Mouse (Mus musculus) erythroblast, adult 5-6 weeks (primary cell): Measurements from ENCODE around the gene Bcs1l. TPM values are rescaled to one million over a fixed set of nuclear protein-coding genes. Genes with fewer than 3 reads are reported as not detected.

Source experiments
- total RNA-seq, 2 experiments: library from RNA; stranded (forward) in 1 of 2; stranded (reverse) in 1 of 2; fragments of 150-400 nt in 1 of 2; fragments of 200-764, 138-1000 nt in 1 of 2; gene quantifications; 2 replicates each; pipeline versions ENCODE4 v1.2.3 to v1.2.4; 2015 to 2017; ENCODE audit warnings: low replicate concordance in 2 of 2

The Bcs1l gene
- total RNA-seq, 2 experiments from 2014 or later = 0.51 to 0.77 TPM

Other genes starting within 250 kb of the Bcs1l start
- not detected in 2 replicates for gene Catip, start 226.2 kb upstream of the Bcs1l start, total RNA-seq (2015; ENCODE audit: low replicate concordance)
- not detected in 2 replicates for gene Catip, start 226.2 kb upstream of the Bcs1l start, total RNA-seq (2017; ENCODE audit: low replicate concordance)
- gene Slc11a1, start 213.1 kb upstream of the Bcs1l start, total RNA-seq (2015; ENCODE audit: low replicate concordance) = 20.2 and 37.0 TPM in 2 replicates
- gene Slc11a1, start 213.1 kb upstream of the Bcs1l start, total RNA-seq (2017; ENCODE audit: low replicate concordance) = 3.0 and 12.7 TPM in 2 replicates
- gene Ctdsp1, start 196.8 kb upstream of the Bcs1l start, total RNA-seq (2015; ENCODE audit: low replicate concordance) = 30.7 and 40.5 TPM in 2 replicates
- gene Ctdsp1, start 196.8 kb upstream of the Bcs1l start, total RNA-seq (2017; ENCODE audit: low replicate concordance) = 10.5 and 22.8 TPM in 2 replicates
- not detected in 2 replicates for gene Vil1, start 178.9 kb upstream of the Bcs1l start, total RNA-seq (2015; ENCODE audit: low replicate concordance)
- gene Vil1, start 178.9 kb upstream of the Bcs1l start, total RNA-seq (2017; ENCODE audit: low replicate concordance) = not detected in 2 replicates
- 12.1 and 15.4 TPM in 2 replicates for gene Cnot9, start 82.2 kb upstream of the Bcs1l start, total RNA-seq (2015; ENCODE audit: low replicate concordance)
- gene Cnot9, start 82.2 kb upstream of the Bcs1l start, total RNA-seq (2017; ENCODE audit: low replicate concordance) = 15.9 and 28.2 TPM in 2 replicates
- not detected in 2 replicates for gene Plcd4, start 45.4 kb upstream of the Bcs1l start, total RNA-seq (2015; ENCODE audit: low replicate concordance)
- gene Plcd4, start 45.4 kb upstream of the Bcs1l start, total RNA-seq (2017; ENCODE audit: low replicate concordance) = 1.4 TPM in 1 of 2 replicates, not detected in the other
- 7.1 and 9.8 TPM in 2 replicates for gene Usp37, start 44.0 kb upstream of the Bcs1l start, total RNA-seq (2015; ENCODE audit: low replicate concordance)
- gene Usp37, start 44.0 kb upstream of the Bcs1l start, total RNA-seq (2017; ENCODE audit: low replicate concordance) = 12.4 and 28.7 TPM in 2 replicates
- gene Zfp142, start within 50 bp of the Bcs1l start, total RNA-seq (2015; ENCODE audit: low replicate concordance) = 4.6 and 5.2 TPM in 2 replicates
- gene Zfp142, start within 50 bp of the Bcs1l start, total RNA-seq (2017; ENCODE audit: low replicate concordance) = 2.8 and 4.7 TPM in 2 replicates
- 4.4 and 8.4 TPM in 2 replicates for gene Rnf25, start 13.1 kb downstream of the Bcs1l start, total RNA-seq (2015; ENCODE audit: low replicate concordance)
- gene Rnf25, start 13.1 kb downstream of the Bcs1l start, total RNA-seq (2017; ENCODE audit: low replicate concordance) = 3.5 and 18.1 TPM in 2 replicates
- gene Stk36, start 13.2 kb downstream of the Bcs1l start, total RNA-seq (2015; ENCODE audit: low replicate concordance) = not detected in 2 replicates
- gene Stk36, start 13.2 kb downstream of the Bcs1l start, total RNA-seq (2017; ENCODE audit: low replicate concordance) = 0.42 TPM in 1 of 2 replicates, not detected in the other
- 0.77 and 3.1 TPM in 2 replicates for gene Ttll4, start 73.5 kb downstream of the Bcs1l start, total RNA-seq (2015; ENCODE audit: low replicate concordance)
- 10.3 and 13.7 TPM in 2 replicates for gene Ttll4, start 73.5 kb downstream of the Bcs1l start, total RNA-seq (2017; ENCODE audit: low replicate concordance)
- 10.0 and 16.7 TPM in 2 replicates for gene Cyp27a1, start 125.3 kb downstream of the Bcs1l start, total RNA-seq (2015; ENCODE audit: low replicate concordance)
- gene Cyp27a1, start 125.3 kb downstream of the Bcs1l start, total RNA-seq (2017; ENCODE audit: low replicate concordance) = 5.1 and 6.7 TPM in 2 replicates
- not detected in 2 replicates for gene Prkag3, start 160.9 kb downstream of the Bcs1l start, total RNA-seq (2015; ENCODE audit: low replicate concordance)
- gene Prkag3, start 160.9 kb downstream of the Bcs1l start, total RNA-seq (2017; ENCODE audit: low replicate concordance) = 0.14 TPM in 1 of 2 replicates, not detected in the other
- gene Wnt6, start 183.6 kb downstream of the Bcs1l start, total RNA-seq (2015; ENCODE audit: low replicate concordance) = not detected in 2 replicates
- gene Wnt6, start 183.6 kb downstream of the Bcs1l start, total RNA-seq (2017; ENCODE audit: low replicate concordance) = not detected in 2 replicates
- gene Wnt10a, start 203.2 kb downstream of the Bcs1l start, total RNA-seq (2015; ENCODE audit: low replicate concordance) = not detected in 2 replicates
- not detected in 2 replicates for gene Wnt10a, start 203.2 kb downstream of the Bcs1l start, total RNA-seq (2017; ENCODE audit: low replicate concordance)